Mouse (Mus musculus) 3134 (cell line): ENCODE data around the gene Lrwd1.
A peak's percentile ranks its signal among the peaks of the same experiment; 100 is the strongest.
"Not testable (repeated sequence)": the region's sequence is repeated elsewhere in the genome, so short reads cannot be mapped to it uniquely, and the experiment has no call there.

Experiments
- DNase-seq: peaks from one replicate; pipeline ENCODE4 v3.0.0-alpha.2; 2011; ENCODE audit warnings: low spot score; ENCODE audit not compliant: insufficient read length; ENCODE audit errors: extremely low read depth

Lrwd1 gene

DNA sequence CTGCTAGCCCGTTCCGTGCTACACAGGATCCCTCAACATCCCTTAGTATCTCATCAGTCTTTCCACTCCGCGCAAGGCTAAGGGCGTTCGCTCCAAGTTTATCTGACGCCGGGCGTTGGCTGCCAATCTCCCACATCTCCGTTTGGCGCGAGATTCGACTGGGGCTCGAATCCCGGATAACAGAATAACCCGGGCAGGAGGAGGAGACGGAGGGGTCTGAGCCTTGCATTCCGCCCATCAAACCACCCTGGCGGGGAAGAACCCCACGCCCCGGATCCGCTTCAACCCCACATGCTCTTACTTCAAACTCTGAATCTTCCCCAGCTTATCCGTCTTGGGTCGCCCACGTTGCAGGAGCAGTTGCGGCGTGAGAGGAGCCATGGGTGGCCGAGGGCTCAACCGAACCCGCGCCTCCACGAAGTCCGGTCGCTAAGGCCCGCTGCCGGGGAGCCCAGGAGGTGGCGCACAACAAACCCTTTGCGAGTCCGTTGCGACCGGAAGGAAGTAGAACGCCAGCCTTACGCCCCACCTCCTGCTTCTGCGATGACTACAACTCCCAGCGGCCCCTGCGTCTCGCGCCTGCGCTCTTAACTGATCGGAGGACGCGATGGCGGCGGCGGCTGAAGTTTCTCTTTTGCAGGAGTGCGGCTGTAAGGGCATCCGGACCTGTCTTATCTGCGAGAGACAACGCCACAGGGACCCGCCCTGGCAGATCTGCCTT is at the start of gene Lrwd1, which contains the start of gene Alkbh4:
Gene Lrwd1, minus strand, starts transcription at position 504 of the 721 bp plus-strand sequence.
Gene Alkbh4, plus strand, starts transcription at position 576 of the 721 bp plus-strand sequence.
- DNase-seq: peak; percentile 96

DNA sequence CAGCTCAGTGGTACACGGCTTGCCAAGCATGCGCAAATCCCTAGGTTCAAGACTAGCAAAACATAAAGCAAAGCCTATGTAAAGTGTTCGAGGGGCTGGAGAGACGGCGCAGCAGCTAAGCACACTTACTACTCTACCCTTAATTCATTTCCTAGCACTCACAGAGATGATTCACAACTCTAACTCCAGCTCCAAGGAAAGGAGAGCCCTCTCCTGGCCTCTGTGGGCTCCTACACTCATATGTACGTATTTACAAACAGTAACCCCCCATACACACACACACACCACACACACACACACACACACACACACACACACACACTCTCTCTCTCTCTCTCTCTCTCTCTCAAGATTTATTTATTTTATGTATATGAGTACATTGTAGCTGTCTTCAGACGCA is 47.9 kb upstream of the Lrwd1 start:
- no peak for DNase-seq

DNA sequence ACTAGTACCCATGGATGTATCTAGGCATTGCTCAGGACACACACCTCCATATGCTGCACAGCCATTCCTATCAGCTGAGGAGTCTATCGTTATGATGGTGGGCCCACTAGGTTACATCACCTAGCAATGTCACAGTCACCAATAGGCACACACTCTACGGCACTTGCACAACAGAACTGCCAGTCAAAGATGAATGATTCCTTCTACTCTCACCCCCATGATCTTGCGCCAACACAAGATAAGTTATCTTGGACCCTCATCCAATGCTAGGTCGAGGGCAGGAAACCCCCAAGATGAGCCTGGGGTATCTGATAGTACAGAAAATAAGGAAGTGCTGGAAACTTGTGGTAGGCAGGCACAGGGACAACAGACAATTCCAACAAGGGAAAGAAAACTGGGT is 47.0 kb upstream of the Lrwd1 start:
- DNase-seq: no peak

DNA sequence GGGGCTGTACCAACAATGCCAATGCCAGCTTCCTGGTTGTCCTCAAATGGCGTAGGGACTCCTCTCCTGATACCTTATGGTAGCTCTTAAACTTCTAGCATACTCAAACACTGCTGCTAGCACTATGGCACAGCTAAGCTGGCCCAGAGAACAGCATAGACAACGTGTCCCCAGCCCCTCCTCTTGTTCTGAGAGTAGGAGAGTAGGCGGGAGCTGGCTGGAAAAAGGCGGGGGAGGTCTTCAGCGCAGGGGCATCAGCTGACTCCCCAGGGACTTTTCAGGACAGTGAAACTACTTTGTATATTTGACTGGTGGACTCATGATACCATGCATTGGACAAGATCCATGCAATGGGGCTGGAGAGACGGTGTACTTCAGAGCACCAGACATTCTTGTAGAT is 46.2 kb upstream of the Lrwd1 start:
- no peak for DNase-seq

DNA sequence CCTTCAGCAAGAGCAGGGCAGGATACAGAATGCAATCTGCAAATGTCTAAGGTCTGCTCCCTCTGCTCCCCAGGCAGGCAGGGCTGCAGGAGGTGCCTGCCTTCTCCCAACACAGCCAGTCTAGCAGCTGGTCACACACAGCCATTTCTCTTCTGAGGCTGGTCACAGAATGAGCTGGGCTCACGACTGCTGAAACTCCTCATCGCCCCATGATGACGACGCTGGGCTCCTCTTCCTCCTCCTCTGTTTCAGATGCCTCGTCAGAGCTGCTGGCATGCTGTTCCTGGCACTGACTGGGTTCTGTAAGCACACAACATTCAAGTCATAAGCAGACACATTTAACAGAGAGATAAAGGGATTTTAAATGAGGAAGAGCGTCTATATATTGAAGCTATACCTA is 45.3 kb upstream of the Lrwd1 start:
- no peak for DNase-seq

DNA sequence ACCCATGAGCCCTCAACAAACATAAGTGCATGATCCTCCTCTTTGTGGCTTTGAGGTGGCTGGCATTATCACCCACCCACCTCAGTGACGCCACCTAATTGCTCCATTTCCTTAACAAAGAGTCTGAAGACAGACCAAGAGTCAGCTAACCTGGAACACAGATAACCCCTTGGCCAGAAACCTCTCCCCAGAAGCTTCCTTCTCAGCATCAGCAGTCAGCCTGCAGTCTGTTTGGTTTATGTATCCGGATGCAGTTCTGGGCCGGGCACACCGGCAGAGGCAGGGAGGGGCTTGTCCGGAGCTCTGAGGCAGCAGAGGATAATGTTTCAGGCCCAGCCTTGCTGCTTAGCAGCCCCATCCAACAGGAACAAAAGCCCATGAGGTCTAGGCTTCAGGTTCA is 43.7 kb upstream of the Lrwd1 start:
- no peak for DNase-seq

DNA sequence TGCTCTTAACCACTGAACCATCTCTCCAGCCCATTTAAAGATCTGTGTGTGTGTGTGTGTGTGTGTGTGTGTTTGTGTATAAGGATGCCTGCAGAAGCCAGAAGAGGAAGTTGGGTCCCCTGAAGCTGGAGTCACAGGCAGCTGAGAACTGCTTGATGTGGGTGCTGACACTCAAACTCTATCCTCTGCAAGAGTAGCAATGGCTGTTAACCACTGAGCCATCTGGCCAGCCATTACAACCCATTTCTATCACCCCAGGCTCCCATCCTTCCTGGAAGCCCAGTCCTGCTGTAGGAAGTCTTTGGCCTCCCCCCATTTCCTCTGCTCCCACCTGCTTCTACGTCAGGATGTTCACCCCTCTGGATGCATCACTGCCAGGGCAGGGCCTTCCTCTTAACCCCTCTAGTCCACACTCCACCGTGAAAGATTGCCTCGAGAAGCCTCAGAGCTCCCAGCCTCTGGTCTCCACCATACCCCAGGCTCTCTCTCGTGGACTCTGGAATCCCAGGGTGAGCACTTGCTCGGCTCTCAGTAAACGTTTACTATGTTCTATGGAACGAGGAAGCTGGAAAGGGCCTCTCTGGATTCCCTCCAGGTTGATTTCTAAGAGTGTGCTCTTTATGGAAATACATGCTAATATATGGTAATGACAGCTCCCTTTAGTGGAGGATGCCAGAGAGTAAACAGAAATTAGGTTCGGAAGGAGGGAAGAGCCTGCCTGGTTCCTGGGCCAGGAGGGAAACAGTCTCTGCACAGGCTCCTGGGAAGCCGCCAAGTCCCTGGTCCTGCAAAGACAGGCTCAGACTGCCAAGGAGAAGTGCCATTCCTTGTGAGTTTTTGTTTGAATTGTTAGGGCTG is 38.0 kb upstream of the Lrwd1 start:
- DNase-seq: no peak

DNA sequence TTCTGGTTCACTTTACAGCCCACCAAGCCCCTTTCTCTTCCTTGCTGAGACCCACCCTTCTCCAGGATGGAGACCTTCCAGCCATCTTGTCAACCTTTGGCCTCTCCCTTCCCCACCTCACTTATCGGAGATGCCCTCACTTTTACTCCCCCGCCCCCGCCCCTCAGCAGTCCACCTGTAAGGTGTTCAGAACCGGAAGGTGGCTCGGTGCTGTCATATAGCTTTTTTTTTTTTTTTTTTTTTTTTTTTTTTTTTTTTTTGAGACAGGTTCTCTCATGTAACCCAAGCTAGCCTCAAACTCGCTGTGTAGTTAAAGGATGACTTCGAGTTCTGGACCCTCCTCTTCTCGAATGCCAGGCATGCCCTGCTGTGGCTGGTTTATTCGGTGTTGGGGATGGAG is 37.1 kb upstream of the Lrwd1 start:
- no peak for DNase-seq

DNA sequence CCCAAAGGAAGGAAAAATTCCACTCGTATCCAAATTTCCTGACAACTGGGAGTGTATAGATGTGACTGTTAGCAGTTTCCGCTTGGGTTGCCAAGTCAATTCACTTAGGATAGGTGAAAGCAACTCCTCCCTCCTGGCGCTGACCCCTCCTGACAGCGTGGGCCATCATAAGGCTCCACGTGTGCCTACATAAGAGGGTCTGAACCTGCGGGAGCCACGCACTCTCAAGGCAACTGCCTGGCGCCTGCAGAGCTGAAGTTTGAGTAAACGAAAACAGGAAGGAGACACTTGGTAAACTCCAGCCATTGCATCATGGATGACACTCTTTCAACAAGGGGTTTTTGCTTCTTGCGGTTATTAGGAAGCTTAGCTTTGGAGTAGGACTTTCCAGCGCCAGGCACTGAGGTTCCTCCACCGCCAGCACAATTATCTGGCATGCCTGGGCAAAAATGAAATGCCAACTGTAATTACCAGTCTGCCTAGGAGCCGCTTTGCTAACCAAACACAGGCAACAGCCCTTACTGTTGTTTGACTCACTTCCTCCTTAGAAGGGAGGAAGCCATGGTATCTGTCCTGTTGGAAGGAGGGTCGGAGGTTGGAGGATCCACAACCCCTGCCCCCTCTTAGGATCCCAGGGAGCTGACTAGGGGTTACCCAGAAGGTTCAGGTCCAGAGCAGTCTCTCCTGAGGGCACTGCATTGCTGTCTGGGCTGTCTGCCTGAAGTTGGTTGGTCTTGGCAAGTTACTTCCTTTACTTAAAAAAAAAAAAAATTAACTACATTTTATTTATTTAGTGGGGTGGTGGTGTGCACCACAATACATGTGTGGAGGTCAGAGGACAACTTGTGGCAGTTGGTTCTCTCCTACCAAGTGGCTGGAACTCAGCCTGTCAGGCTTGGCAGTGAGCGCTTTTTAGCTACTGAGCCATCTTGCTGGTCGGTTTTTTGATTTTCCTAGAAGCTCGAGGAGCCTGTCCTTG is 35.8 kb upstream of the Lrwd1 start:
- DNase-seq: peak; percentile 74

DNA sequence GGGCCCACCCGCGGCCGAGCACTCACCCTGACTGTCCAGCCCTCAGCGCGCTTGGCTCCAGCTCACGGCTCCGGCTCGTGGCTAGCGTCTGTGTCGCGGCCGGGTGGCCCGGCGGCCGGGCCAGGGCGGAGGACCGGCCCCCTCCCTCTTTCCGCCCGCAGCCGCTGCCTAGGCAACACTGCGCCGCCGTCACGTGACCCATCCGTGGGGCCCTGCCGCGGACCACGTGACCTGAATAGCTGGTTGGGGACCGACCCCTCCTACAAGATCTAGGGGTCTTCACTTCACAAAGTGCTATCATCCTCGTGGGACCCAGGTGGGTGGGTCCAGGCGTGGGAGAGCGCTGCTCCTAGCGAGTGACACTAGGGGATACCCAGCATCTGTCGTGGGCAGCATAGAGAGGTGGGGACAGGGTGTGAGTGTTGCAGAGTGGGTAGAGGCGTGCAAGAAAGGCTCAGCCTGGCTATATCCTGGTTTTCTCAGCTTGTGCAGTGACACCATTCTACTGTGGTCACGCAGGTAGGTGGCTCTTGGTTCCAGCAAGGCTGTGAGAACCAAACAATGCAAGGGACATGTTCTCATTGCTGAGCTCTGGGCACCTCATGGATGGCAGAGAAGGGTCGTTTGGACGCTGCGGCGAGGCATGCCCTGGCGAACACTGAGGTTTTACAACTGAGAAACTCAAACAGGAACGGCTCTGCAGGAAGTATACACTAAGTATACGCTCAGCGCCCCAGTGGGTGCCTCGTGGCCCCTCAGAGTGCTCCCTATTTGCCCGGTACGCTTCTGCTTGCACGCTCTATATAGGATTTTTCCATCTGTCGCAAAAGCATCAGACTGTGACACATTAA is 34.9 kb upstream of the Lrwd1 start, which contains the start of gene Orai2:
Gene Orai2, minus strand, starts transcription at position 202 of the 851 bp plus-strand sequence.
- DNase-seq: peak; percentile 86

DNA sequence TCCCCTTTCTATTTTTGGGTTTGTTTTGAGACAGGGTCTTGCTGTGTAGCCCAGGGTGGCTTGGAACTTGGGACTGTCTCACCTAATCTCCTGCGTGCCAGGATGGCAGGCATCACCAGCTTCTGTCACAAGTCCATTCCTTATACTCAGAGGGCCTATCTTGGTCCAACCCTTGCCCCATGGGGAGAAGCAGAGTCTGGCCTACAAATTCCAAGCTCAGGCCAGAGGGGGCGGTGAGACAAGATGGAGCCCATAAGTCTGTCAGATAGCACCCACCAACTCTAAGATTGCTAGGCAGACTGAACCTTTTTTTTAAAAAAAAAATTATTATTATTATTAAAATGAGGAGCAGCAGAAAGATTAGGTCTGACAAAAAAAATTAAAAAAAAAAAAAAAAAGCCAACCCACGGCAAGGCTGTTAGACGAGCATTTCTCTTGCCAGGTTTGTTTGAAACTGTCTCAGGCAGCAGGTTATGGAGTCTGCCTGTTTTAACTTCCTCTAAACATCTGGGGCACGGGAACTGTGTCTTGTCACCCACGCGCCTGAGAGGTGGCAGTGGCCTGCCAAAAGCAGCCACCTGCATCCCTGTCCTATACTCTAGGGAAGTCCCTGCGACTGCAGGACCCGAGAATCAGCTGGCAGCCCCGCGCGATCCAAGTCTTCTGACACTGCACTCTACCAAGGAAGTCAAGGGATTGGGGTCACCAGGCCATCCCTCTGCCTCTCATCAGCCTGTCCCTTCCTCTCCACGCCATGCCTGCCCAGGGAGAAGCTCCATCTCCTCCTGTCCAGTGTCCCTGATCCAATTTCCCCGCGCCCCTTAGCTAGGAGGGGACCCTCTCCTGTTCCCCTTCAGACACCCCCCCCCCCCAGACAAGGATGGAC is 34.0 kb upstream of the Lrwd1 start:
- DNase-seq: peak; percentile 80

DNA sequence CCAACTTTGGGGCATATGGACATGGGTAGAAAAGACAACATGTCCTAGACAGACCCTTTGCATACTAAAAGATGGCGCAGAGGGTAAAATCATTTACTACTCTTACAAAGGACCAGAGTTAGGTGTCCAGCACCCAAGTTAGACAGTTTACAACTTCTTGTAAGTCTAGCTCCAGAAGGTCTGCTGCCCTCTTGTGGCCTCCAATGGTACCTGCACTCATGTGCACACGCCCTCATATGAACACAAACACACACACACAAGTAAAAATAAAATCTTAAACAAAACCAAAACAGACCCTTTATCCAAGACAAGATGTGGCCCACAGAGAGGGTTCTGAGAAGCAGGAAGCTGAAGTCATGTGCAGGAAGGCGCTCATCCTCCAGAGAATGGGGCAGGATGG is 32.2 kb upstream of the Lrwd1 start:
- no peak for DNase-seq

DNA sequence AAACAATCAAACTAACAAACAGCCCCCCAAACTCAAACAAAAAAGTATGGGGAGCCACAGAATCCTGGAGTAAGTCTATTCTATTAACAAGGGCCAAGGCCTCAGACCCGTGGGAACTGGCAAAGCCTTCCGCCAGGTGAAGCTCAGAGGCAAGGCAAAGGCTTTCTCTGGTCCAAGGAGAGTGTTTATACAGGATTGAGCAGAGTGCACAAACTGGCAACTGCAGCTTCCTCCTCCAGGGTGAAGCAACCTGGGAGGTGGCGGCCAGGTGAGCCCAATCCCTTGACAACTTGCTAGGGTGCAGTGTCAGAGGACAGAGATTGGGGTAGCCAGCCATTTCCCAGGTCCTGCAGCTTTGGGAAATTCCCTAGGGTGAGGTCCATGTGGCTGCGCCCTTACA is 31.4 kb upstream of the Lrwd1 start:
- DNase-seq: no peak

DNA sequence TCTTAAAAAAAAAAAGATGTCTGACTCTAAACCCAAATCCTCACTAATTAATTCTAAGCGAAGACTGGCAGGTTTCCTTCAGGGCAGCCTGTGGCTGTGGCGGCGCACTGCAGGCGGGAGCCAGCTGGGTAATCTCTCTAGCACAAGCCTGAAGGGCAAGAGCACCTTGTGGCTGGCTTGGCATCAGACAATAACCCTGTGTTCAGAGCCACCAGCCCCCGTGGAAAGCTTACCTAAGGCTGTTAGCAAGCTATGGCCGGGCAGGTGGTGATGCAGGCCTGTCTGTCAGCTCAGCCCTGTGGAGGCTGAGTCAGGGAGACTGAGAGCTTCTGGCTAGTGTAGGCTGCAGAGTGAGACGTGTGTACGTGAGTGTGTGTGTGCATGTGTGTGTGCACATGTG is 29.4 kb upstream of the Lrwd1 start:
- no peak for DNase-seq

DNA sequence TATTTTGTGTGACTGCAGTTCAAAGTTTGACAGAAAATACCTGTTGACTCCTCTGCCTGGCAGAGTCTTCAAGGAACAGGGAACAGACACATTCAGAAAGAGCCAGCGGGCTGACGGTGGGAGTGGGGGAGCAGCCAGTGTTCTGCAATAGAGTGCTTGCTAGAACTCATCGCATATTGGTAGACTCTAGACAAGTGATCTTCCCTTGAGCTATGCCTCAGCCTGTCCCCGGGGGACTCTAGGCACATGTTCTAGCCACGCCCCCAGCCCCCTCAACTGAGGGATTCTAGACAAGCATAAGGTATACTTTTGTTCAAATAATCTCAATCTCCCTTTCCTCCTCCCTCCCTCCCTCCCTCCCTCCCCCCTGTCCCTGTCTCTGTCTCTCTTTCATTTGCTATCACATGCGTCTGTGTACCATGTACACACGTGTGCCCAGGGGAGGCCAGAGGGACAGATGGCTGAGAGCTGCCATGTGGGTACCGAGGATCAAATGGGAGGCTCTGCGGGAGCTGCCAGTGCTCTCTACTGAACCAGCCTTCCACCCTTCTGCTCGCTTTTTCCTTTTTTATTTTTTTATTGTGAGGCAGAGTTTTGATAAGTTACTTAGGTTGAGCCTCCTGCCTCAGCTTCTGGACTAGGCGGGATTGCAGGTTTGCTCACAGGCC is 28.1 kb upstream of the Lrwd1 start:
- DNase-seq: no peak

DNA sequence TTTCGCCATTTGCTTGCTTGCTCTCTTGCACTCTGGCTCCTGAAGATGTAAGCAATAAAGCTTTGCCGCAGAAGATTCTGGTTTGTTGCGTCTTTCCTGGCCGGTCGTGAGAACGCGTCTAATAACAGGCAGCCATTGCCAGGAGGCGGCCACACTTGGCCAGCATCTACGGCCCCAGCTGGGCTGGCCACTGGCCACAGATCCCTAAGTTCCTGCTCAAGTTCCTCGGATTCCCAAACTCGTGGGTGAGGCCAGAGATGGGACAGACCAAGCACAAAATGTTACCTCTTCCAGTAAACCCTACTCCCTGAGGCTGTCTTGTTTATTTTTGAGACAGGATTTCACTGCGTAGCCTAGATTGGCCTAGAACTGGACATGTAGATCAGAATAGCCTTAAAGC is 24.2 kb upstream of the Lrwd1 start:
- not testable (repeated sequence) for DNase-seq

DNA sequence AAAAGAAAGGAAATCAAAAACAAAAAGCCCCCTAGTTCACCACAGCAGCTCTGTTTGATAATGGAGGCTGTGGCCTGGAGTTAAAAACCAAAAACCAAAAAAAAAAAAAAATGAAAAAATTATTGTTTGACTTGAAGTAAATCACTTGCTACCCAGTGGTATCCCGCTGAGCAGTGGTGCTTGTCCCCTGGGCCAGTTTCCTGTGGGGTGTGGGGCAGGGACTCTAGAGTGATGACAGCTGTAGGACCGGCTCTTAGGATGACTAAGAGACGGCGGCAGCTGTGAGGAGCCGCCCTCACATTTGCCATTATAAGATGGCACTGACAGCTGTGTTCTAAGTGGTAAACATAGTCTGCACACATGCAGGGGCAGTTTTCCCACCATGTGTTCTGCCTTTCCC is 19.5 kb upstream of the Lrwd1 start:
- DNase-seq: no peak

DNA sequence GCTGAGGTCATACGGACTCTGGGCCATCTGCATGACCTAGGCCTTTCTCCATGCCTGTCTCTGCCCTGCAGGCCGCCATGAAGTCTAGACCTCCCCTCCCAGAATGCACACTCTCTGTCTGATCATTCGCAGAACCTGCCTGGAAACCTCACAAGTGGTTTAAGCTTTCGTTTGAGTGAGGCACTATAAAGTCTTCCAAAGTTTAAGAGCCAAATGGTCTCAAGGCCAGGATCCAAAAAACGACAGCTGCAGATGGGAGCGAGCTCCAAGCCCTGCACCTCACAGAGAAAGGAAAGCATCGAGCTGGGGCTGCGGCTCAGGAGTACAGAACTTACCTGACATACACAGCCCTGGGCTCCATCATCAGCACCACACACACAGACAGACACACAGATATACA is 16.5 kb upstream of the Lrwd1 start:
- DNase-seq: no peak
